Mouse (Mus musculus) left cerebral cortex, postnatal 36 days (tissue): ENCODE results near the gene Ndufaf2. TPM values are rescaled to one million over a fixed set of nuclear protein-coding genes. Genes with fewer than 3 reads are reported as not detected.

Experiments
- DNase-seq, 2 experiments: peaks; one replicate each; pipeline ENCODE4 v3.0.0; 2021 to 2022; ENCODE audit warnings: low spot score in 2 of 2, mixed read lengths in 1 of 2
- intact Hi-C: fragments of 180-260 bp; cut with DNase I; formaldehyde crosslinking; loops from one replicate; pipeline ENCODE4 v1.15.1; 2025
- total RNA-seq, 2 experiments: library from RNA; stranded (reverse); gene quantifications; 2 replicates each; pipeline ENCODE4 v1.2.3; 2021

Gene Ndufaf2
- total RNA-seq, 2 experiments from 2014 or later, result 20.3 to 21.4 TPM

DNA sequence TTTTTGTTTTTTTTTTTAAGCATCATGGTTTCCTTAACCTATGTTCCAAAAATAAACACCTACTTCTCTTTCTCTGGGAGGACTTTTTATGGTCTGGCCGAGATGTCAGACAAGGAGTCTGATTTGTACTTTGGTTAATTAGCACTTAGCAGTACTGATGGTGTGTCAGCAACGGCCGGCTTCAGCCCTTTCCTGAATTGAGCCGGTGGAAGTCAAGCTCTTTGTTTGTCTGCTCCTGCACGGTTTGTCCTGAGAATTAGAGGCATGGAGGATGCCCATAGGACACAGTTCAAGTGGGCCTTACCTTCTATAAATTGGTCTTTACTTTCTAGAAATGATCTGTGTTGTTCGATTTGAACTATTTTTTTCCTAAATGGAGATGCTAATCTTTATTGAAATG lies 111.5 kb downstream of the Ndufaf2 start:
- no peak for DNase-seq
- intact Hi-C loops, result loop anchor here (10.0 kb wide), 3 partner anchors 212 to 942 kb away; no protein-coding TSS in a partner anchor

DNA sequence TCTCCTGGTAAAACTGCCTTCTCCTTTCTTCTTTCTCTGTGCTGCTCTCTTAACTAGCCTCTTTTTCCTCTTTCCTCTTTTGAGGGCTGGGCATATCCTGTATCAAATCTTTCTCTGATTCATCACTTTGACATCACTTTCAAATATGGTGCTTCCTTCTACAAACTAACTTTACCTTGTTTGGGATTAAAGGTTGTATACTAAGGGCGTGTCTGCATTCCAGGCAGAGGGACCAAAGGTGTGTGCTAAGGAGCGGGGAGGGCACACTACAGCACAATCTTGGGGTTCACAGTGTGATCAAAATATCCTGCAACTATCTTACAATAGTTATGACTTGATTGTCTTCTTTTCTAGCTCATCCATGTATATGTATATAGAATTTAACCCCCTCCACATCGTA lies 112.4 kb downstream of the Ndufaf2 start:
- intact Hi-C loops, result loop anchor here (10.0 kb wide), 3 partner anchors 211 to 941 kb away; no protein-coding TSS in a partner anchor
- DNase-seq, result no peak

- intact Hi-C loops, result loop anchor here (10.0 kb wide), 3 partner anchors 211 to 941 kb away; no protein-coding TSS in a partner anchor
- DNase-seq, result no peak
These were observed 112.8 kb downstream of the Ndufaf2 start for GRCm38 (mm10) chr13:108045646-108046045.

DNA sequence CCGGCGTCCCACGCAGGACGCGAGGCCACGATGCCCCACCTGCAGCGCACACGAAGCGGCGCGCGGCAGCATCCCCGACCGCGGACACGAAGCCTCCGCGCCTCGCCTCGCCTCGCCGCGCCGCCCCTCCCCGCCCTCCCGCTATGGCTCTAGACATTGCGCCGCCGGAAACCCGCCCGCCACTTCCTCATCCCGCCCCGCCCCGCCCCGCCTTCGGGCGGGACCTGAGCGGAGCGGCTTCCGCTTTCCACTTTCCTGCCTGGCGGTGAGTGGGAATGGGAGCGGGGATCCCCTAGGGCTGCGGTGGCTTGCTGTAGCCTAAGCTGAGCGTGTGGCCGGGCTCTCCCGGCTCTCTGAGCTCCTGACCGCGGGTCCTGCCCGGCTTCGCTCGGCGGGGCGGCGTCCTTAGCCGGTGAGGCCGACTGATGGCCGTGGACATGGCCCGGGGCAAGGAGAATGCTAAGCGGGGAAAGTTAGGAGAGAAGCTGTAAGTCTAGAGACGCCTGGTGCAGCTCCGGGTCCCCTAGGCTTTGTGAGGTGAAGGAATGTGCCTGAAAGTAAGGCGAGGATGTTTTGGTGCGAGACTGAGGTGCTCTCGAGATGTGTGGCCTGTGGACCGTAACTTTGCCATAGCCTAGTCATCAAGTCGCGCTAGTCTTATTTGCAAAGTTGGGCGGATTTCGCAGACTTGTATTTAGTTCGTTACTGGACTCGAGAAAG lies 114.0 kb downstream of the Ndufaf2 start, which contains the start of gene Smim15:
Gene Smim15, plus strand, starts transcription at position 225 of the 720 bp plus-strand sequence.
- intact Hi-C loops, result loop anchor here (5.0 to 10.0 kb wide), 7 partner anchors 88 to 940 kb away; no protein-coding TSS in a partner anchor

GRCm38 (mm10) chr13:108043431-108044221 lies 114.8 kb downstream of the Ndufaf2 start:
- DNase-seq, result no peak
- intact Hi-C loops, result loop anchor here (5.0 to 10.0 kb wide), 7 partner anchors 89 to 939 kb away; no protein-coding TSS in a partner anchor

More for the DNA sequence above, 114.0 kb downstream of the Ndufaf2 start, which contains the start of gene Smim15:
- peak; percentile 84 to 89 for DNase-seq

- intact Hi-C loops, result loop anchor here (2.0 to 10.0 kb wide), 8 partner anchors 91 to 937 kb away; no protein-coding TSS in a partner anchor
- DNase-seq, result peak; percentile 54 to 55
These were observed 117.1 kb downstream of the Ndufaf2 start for GRCm38 (mm10) chr13:108041358-108041757.

DNA sequence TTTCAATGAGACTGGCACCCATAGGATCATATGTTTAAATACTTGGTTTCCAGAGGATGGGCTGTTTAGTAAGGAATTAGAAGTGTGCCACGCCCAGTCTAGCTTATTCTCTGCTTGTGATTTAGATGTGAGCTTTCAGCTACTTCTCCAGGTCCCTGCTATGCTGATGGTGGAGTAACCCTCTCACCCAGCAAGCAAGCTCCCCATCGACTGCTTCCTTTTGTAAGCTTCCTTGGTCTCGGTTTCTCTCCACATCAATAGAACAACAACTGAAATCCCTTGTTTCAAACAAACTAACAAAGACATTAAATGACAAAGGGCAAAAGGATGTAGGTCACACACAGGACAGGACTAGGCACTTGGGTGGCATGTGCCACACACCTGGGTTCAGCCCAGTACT lies 118.0 kb downstream of the Ndufaf2 start:
- intact Hi-C loops, result loop anchor here (2.0 to 10.0 kb wide), 8 partner anchors 92 to 936 kb away; no protein-coding TSS in a partner anchor
- DNase-seq, result no peak

GRCm38 (mm10) chr13:108039902-108040301 lies 118.5 kb downstream of the Ndufaf2 start:
- DNase-seq, result no peak
- intact Hi-C loops, result loop anchor here (2.0 to 10.0 kb wide), 9 partner anchors 92 to 935 kb away; no protein-coding TSS in a partner anchor

- intact Hi-C loops, result loop anchor here (5.0 kb wide), 1 partner anchor 712 kb away; no protein-coding TSS in a partner anchor
- DNase-seq, result no peak
These were observed 119.0 kb downstream of the Ndufaf2 start for GRCm38 (mm10) chr13:108039375-108039774.

GRCm38 (mm10) chr13:108032789-108033188 lies 125.6 kb downstream of the Ndufaf2 start:
- DNase-seq, result no peak
- intact Hi-C loops, result no loop called here

DNA sequence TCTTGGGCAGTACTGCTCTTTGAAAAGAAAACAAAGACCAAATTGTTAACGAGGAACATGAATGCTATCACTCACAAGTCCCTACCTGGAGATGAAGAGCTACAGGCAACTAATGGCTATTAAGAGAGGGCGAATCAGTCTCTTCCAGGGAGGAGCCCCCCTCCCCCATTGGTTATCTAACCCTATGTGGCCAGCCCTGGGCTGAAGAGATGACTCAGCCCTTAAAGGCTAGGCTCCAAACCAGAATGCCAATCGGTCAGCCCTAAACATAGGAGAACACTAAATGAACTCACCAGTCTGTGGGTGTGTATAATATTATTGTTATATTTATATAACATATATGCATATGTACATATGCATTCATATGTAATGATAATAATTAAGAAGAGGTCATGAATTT lies 132.6 kb downstream of the Ndufaf2 start:
- intact Hi-C loops, result no loop called here
- no peak for DNase-seq

DNA sequence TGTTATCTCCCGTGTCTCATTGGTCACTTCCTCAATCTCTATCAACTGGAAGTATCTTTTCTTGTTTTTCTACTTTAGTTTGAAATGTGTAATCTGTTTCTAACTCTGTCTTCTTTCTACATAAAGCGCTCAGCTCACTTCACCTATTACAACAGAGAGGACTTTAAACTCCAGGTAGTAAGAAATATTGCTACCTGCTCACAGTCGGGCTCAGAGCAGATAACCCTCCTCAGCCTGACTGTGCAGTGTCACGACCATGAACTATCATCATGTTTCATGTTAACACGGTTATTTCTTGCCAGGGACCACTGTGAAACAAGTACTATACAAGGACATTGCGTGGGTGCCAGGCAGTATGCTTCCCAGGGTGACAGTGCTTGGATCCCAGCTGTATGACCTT lies 141.1 kb downstream of the Ndufaf2 start:
- intact Hi-C loops, result no loop called here
- no peak for DNase-seq

- intact Hi-C loops, result no loop called here
- no peak for DNase-seq
These were observed 143.3 kb downstream of the Ndufaf2 start for GRCm38 (mm10) chr13:108015166-108015565.

DNA sequence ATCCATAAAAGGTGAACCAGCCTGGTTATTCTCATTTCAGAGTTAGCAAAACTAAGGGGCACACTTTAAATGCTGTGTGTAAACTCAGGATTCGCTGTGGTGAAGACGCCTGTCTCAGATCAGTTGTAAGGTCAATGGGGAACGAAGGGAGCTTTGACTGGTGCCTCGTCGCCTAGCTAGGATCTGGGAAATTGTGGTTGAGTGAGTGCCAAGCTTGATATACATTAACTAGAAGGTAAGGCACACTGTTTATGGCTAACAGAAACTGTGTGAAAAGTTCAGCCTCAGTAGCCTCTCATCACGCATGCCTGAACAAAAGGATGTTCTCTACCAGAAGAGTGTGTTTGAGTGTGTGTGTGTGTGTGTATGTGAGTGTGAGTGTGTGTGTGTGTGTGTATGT lies 144.6 kb downstream of the Ndufaf2 start:
- intact Hi-C loops, result no loop called here
- DNase-seq, result no peak

DNA sequence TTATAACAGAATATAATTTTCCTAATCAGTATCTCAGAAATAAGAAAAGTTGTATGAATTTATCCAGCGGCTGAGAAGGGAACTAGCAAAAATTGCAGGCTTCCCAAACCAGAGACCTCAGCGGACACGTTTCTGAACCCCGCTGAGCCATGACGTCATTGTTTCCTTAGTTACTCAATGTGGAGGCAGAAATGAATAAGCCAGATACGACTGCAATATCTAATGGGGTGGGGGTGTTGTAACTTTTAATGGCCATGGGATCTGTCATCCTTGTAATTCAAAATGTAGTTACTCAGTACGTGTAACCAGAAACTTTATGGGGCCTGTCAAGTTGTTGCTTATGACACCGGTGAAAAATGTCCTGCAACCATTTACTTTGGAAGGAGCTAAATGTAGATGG lies 145.3 kb downstream of the Ndufaf2 start:
- no peak for DNase-seq
- intact Hi-C loops, result no loop called here

GRCm38 (mm10) chr13:108007861-108008260 lies 150.6 kb downstream of the Ndufaf2 start:
- intact Hi-C loops, result no loop called here
- DNase-seq, result no peak

- intact Hi-C loops, result no loop called here
These were observed 162.1 kb downstream of the Ndufaf2 start for GRCm38 (mm10) chr13:107996301-107996700.

DNA sequence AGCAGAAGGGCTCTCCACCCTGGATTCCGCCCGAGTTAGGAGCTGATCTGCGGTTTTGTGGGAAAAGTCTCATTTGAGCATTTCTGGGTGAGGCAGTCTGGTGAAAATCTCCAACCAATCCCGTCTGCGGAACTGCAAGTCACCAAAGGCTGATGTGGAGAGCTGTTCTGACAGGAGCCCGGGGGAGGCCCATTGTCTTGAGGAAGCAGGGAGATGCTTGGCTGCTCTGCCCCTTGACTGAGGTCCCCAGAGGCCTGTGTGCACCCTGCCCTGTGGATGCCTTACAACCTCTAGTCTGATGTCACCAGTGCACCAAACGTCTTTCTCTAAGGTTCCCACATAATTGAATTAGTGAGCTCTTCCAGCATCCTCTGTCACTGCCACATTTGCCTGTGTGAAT lies 163.2 kb downstream of the Ndufaf2 start:
- intact Hi-C loops, result no loop called here
- DNase-seq, result no peak

More at GRCm38 (mm10) chr13:107996301-107996700, 162.1 kb downstream of the Ndufaf2 start:
- no peak for DNase-seq

DNA sequence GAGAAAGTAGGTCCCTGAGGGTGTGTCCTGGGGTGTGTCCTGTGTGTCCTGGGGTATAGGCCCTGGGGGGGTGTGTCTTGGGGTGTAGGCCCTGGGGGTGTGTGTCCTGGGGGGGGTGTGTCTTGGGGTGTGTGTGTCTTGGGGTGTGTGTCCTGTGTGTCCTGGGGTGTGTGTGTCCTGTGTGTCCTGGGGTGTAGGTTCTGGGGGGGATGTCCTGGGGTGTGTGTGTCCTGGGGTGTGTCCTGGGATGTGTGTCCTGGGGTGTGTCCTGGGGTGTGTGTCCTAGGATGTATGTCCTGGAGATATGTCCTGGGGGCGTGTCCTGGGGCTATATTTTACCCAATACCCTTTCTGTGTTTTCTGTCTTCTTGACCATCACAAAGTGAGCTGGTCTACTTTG lies 165.8 kb downstream of the Ndufaf2 start:
- no peak for DNase-seq
- intact Hi-C loops, result no loop called here

DNA sequence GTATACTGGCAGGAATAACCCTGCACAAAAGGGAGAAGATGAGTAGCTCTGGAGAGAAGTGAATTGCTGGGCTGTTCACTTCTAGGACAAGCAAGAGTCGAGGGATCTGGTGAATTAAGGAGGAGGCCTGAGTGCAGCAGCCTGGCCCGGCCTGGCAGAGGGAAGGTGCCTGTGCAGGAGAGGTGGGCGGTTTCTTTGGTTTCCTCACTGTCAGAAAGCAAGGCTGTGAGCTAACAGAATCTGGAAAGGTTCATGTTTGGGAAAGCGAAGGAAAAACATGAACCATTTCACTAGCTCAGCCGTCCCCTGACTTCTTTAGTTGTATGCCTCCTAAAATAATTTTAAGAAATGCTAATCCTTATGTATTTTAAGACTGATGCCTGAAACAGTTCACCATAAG lies 173.8 kb downstream of the Ndufaf2 start:
- peak; percentile 12 to 19 for DNase-seq
- intact Hi-C loops, result no loop called here
